ENCODE assay signal across 20 mouse cellular contexts in genomic region chr2:132658412-132659120, GRCm38 (mm10). TPM values are rescaled to one million over a fixed set of nuclear protein-coding genes. Genes with fewer than 3 reads are reported as not detected.
DNase-seq lines count a peak whose midpoint lies in the region; ATAC-seq and TF ChIP-seq lines count a peak whose summit lies in the region.
"Had no signal": no experiment of that assay in that cellular context is flagged by ENCODE, and none has a peak within 500 bp of the region (broad histone marks: within the 10 kb centered on the region; RNA-seq: fewer than 3 reads in every experiment).

No protein-coding gene starts in this region.

- peak; percentile 61 for DNase-seq in liver, adult 2 months (ENCODE audit: extremely low read depth, low read depth, low spot score)
- DNase-seq in liver, postnatal 0 days = no peak
- DNase-seq in T-cell, adult 2 months (ENCODE audit: low spot score) = peak; percentile 18
- no peak for DNase-seq in layer of hippocampus, postnatal 36 days
- no peak for DNase-seq in right cerebral cortex, adult 2 months (ENCODE audit: low spot score in 2 of 2)
- DNase-seq: cerebellum, postnatal 14 days; gastrocnemius, adult 2 months; heart, adult 2 months; left cerebral cortex, postnatal 4 days; midbrain, embryonic 14.5 days; right cerebral cortex, postnatal 4 days had no signal

- TF ChIP-seq EP300 in liver, postnatal 0 days (IDR thresholded peaks at IDR 0.05; ENCODE audit: low read depth) = no peak

- peaks cover 11% of the 10 kb centered on the region; the same call in 1 of the 2 replicates for H3K4me1 ChIP-seq in liver, adult 2 months (ENCODE audit: control insufficient read depth, insufficient read depth, low read length)
- peaks cover 8% of the 10 kb centered on the region; the same call in 1 of the 2 replicates for H3K4me1 ChIP-seq in liver, postnatal 0 days (ENCODE audit: insufficient read depth)
- no peaks in the 10 kb centered on the region for H3K4me1 ChIP-seq in intestine, postnatal 0 days (replicated peaks; ENCODE audit: control insufficient read depth, insufficient read depth, low read length)
- H3K4me1 ChIP-seq: intestine, embryonic 15.5 days; kidney, embryonic 15.5 days; liver, embryonic 12.5 days; lung, embryonic 15.5 days had no signal

- H3K4me2 ChIP-seq in liver, postnatal 0 days (ENCODE audit: low read depth, low read length) = no peak overlapping the region
- H3K4me2 ChIP-seq in intestine, postnatal 0 days (replicated peaks; ENCODE audit: low read depth) = no peak overlapping the region
- H3K4me2 ChIP-seq: intestine, embryonic 15.5 days; kidney, embryonic 15.5 days; liver, embryonic 12.5 days; lung, embryonic 15.5 days had no signal

- 68% methylated on average over 9 of the region's 9 CpGs for WGBS in liver, adult 2 months
- WGBS in liver, postnatal 0 days (ENCODE audit: insufficient replicate concordance) = 46% methylated on average over 9 of the region's 9 CpGs
- 66% methylated on average over 9 of the region's 9 CpGs for WGBS in intestine, postnatal 0 days

- H3K79me2 ChIP-seq in liver, adult 2 months (ENCODE audit: control insufficient read depth, insufficient read depth, low read length) = no peaks in the 10 kb centered on the region; the same call in 1 of the 2 replicates

- no peak for TF ChIP-seq CTCF in liver, adult 2 months (IDR thresholded peaks at IDR 0.05; ENCODE audit: low read depth, low read length)
- TF ChIP-seq CTCF in liver, postnatal 0 days (IDR thresholded peaks at IDR 0.05; ENCODE audit: low read depth) = no peak
- no peak for TF ChIP-seq CTCF in intestine, postnatal 0 days (IDR thresholded peaks at IDR 0.05; ENCODE audit: low read depth)

- no peak overlapping the region for H3K4me3 ChIP-seq in liver, adult 2 months (ENCODE audit: insufficient read depth, low read depth, low read length)
- no peak overlapping the region for H3K4me3 ChIP-seq in liver, postnatal 0 days (ENCODE audit: low read depth, low read length)
- H3K4me3 ChIP-seq in intestine, postnatal 0 days (ENCODE audit: low read depth, low read length) = no peak overlapping the region
- H3K4me3 ChIP-seq: gastrocnemius, adult 2 months; heart, adult 2 months; intestine, embryonic 15.5 days; kidney, embryonic 15.5 days; liver, embryonic 12.5 days; lung, embryonic 15.5 days; myocyte had no signal

- no peak overlapping the region for H3K9ac ChIP-seq in liver, adult 2 months (ENCODE audit: low read depth, low read length)
- H3K9ac ChIP-seq in liver, postnatal 0 days (replicated peaks) = no peak overlapping the region
- no peak overlapping the region for H3K9ac ChIP-seq in intestine, postnatal 0 days (ENCODE audit: low read depth, low read length)
- H3K9ac ChIP-seq: intestine, embryonic 15.5 days; kidney, embryonic 15.5 days; liver, embryonic 12.5 days; lung, embryonic 15.5 days had no signal

- TF ChIP-seq POLR2A in liver, adult 2 months (IDR thresholded peaks at IDR 0.05; ENCODE audit: extremely low read depth, insufficient read depth, low read length) = no peak

- no peaks in the 10 kb centered on the region for H3K27me3 ChIP-seq in liver, adult 2 months (ENCODE audit: control insufficient read depth, insufficient read depth, low read length)
- no peaks in the 10 kb centered on the region for H3K27me3 ChIP-seq in liver, postnatal 0 days (ENCODE audit: insufficient read depth, low read length)
- H3K27me3 ChIP-seq in intestine, postnatal 0 days (replicated peaks; ENCODE audit: control insufficient read depth, insufficient read depth, low read length) = no peaks in the 10 kb centered on the region
- H3K27me3 ChIP-seq: intestine, embryonic 15.5 days; kidney, embryonic 15.5 days; liver, embryonic 12.5 days; lung, embryonic 15.5 days had no signal

- no peaks in the 10 kb centered on the region for H3K9me3 ChIP-seq in liver, postnatal 0 days (ENCODE audit: low read length)
- H3K9me3 ChIP-seq in intestine, postnatal 0 days (ENCODE audit: control insufficient read depth) = no peaks in the 10 kb centered on the region
- H3K9me3 ChIP-seq: intestine, embryonic 15.5 days; kidney, embryonic 15.5 days; liver, embryonic 12.5 days; lung, embryonic 15.5 days had no signal

- no peaks in the 10 kb centered on the region for H3K36me3 ChIP-seq in liver, adult 2 months (ENCODE audit: control insufficient read depth, insufficient read depth, low read length)
- H3K36me3 ChIP-seq in liver, postnatal 0 days (replicated peaks; ENCODE audit: insufficient read depth, low read length) = no peaks in the 10 kb centered on the region
- no peaks in the 10 kb centered on the region for H3K36me3 ChIP-seq in intestine, postnatal 0 days (ENCODE audit: control insufficient read depth, insufficient read depth)
- H3K36me3 ChIP-seq: intestine, embryonic 15.5 days; kidney, embryonic 15.5 days; liver, embryonic 12.5 days; lung, embryonic 15.5 days had no signal

- H3K27ac ChIP-seq in liver, adult 2 months (replicated peaks; ENCODE audit: insufficient read depth, low read depth, low read length) = peak overlapping the region; percentile 34; the same call in 1 of the 2 replicates
- no peak overlapping the region for H3K27ac ChIP-seq in liver, postnatal 0 days (ENCODE audit: low read depth)
- no peak overlapping the region for H3K27ac ChIP-seq in intestine, postnatal 0 days (ENCODE audit: low read depth, low read length)
- H3K27ac ChIP-seq: gastrocnemius, adult 2 months; heart, adult 2 months; intestine, embryonic 15.5 days; kidney, embryonic 15.5 days; liver, embryonic 12.5 days; lung, embryonic 15.5 days; macrophage had no signal

- no peak for ATAC-seq in liver, postnatal 0 days
- ATAC-seq in megakaryocyte-erythroid progenitor cell, adult 5-6 weeks (replicated peaks; ENCODE audit: low FRiP score, low TSS enrichment, poor library complexity, severe bottlenecking) = 0 out of 2 replicates have a peak, but pooled peaks have one; percentile 57
- ATAC-seq in intestine, postnatal 0 days = no peak
- ATAC-seq: forebrain, embryonic 14.5 days; intestine, embryonic 15.5 days; liver, embryonic 12.5 days had no signal

RNA-seq across cellular contexts. Expression of gene Shld1, which starts 28.2 kb away (rescaled TPM):
- 14.1 and 17.1 TPM in 2 replicates for total RNA-seq in liver, adult 2 months (2014; rRNA removed)
- 7.6 and 8.7 TPM in 2 replicates for polyA plus RNA-seq in liver, adult 2 months (2012; rRNA removed)
- 9.5 and 11.1 TPM in 2 replicates for polyA plus RNA-seq in liver, postnatal 0 days (2015; fragmentation: Nextera tagmentation; extraction: Ambion mirVana)
- 1.5 and 6.1 TPM in 2 replicates for total RNA-seq in megakaryocyte-erythroid progenitor cell, adult 5-6 weeks (2014; fragmentation: Nextera tagmentation)
- total RNA-seq in megakaryocyte-erythroid progenitor cell, adult 5-6 weeks (2017) = 5.2 and 6.2 TPM in 2 replicates
- 10 to 100 TPM in 1 of 2 experiments, 1 to 10 TPM in 1; 9.7 to 11.4 TPM for total RNA-seq in layer of hippocampus, postnatal 36 days (2021)
- polyA plus RNA-seq in intestine, postnatal 0 days (2015; fragmentation: Nextera tagmentation; extraction: Ambion mirVana) = 11.2 and 11.7 TPM in 2 replicates

Comparison
In these comparisons a context has a peak if more than half of its experiments do, and no peak if none do; other contexts are left out.
1. DNase-seq: peak in liver, adult 2 months (single experiment) and T-cell, adult 2 months (single experiment); none in liver, postnatal 0 days (single experiment), layer of hippocampus, postnatal 36 days (0 of 2) and right cerebral cortex, adult 2 months (0 of 2).